Mouse (Mus musculus) CH12.LX (cell line): Measurements from ENCODE around the gene Hlx. TPM values are rescaled to one million over a fixed set of nuclear protein-coding genes. Genes with fewer than 3 reads are reported as not detected.

ENCODE experiments used
- DNase-seq: peaks from one replicate; pipeline ENCODE4 v3.0.0-alpha.2; 2013; ENCODE audit errors: extremely low read depth
- H3K27ac ChIP-seq: 2 replicates; pipeline ENCODE4 v1.5.1; 2012; ENCODE audit warnings: low read depth, mild to moderate bottlenecking, control low read depth, moderate library complexity; ENCODE audit not compliant: insufficient read depth
- H3K27me3 ChIP-seq: replicated peaks from 2 replicates; pipeline ENCODE3; 2012; ENCODE audit warnings: inconsistent platforms
- H3K36me3 ChIP-seq, 2 experiments: replicated peaks in 1 of 2; 2 replicates each; pipeline versions ENCODE3 to v1.6.1; 2012; ENCODE audit warnings: inconsistent platforms in 1 of 2, low read length in 1 of 2, mild to moderate bottlenecking in 1 of 2, mixed read lengths in 1 of 2, moderate library complexity in 1 of 2; ENCODE audit not compliant: control insufficient read depth in 1 of 2, insufficient read depth in 1 of 2
- H3K4me1 ChIP-seq, 2 experiments: 2 replicates each; pipeline ENCODE4 v1.6.1; 2012; ENCODE audit warnings: inconsistent platforms in 1 of 2, moderate library complexity in 1 of 2; ENCODE audit not compliant: insufficient read depth in 2 of 2, control insufficient read depth in 1 of 2
- H3K4me2 ChIP-seq: 2 replicates; pipeline ENCODE4 v1.6.1; 2012; ENCODE audit warnings: low read depth, mild to moderate bottlenecking, control low read depth; ENCODE audit not compliant: poor library complexity, insufficient read depth, severe bottlenecking
- H3K4me3 ChIP-seq, 3 experiments: fragments of 150-350 bp in 1 of 3; sonication (generic) in 1 of 3; replicated peaks in 1 of 3; 2 replicates each; pipeline versions ENCODE3 to v1.5.1; 2011 to 2012; ENCODE audit warnings: low read depth in 2 of 3, low read length in 2 of 3, mild to moderate bottlenecking in 2 of 3, moderate library complexity in 2 of 3, control low read depth in 1 of 3, improper control_type of control experiment in 1 of 3, inconsistent platforms in 1 of 3, mixed read lengths in 1 of 3; ENCODE audit not compliant: poor library complexity in 1 of 3
- H3K79me2 ChIP-seq: replicated peaks from 2 replicates; pipeline ENCODE4 v1.6.1; 2012; ENCODE audit warnings: mild to moderate bottlenecking, moderate library complexity; ENCODE audit not compliant: control insufficient read depth, poor library complexity, insufficient read depth, severe bottlenecking; ENCODE audit errors: extremely low read depth
- H3K9ac ChIP-seq: 2 replicates; pipeline ENCODE4 v1.6.1; 2012; ENCODE audit warnings: low read depth, mild to moderate bottlenecking, control low read depth, moderate library complexity; ENCODE audit not compliant: insufficient read depth
- H3K9me3 ChIP-seq: replicated peaks from 2 replicates; pipeline ENCODE3; 2012; ENCODE audit warnings: low read length, inconsistent platforms, mixed read lengths
- BHLHE40 ChIP-seq: IDR thresholded peaks from 2 replicates; pipeline ENCODE4 v1.6.1; 2011; ENCODE audit warnings: mild to moderate bottlenecking, low read depth, low read length, improper control_type of control experiment
- CHD2 ChIP-seq: IDR thresholded peaks from 2 replicates; pipeline ENCODE4 v1.6.1; 2011; ENCODE audit warnings: low read length, improper control_type of control experiment
- CTCF ChIP-seq, 2 experiments: IDR thresholded peaks in 1 of 2; conservative IDR thresholded peaks in 1 of 2; 2 replicates each; pipeline ENCODE4 v1.5.1; 2011 to 2012; ENCODE audit warnings: low read depth in 2 of 2, low read length in 2 of 2, improper control_type of control experiment in 1 of 2, inconsistent platforms in 1 of 2, mild to moderate bottlenecking in 1 of 2, moderate library complexity in 1 of 2
- E2F4 ChIP-seq: IDR thresholded peaks from 2 replicates; pipeline ENCODE4 v1.6.1; 2011; ENCODE audit warnings: low read depth, low read length, improper control_type of control experiment; ENCODE audit not compliant: insufficient replicate concordance
- HCFC1 ChIP-seq: IDR thresholded peaks from 2 replicates; pipeline ENCODE4 v1.6.1; 2012; ENCODE audit warnings: low read depth, mild to moderate bottlenecking, inconsistent platforms, low read length, improper control_type of control experiment
- JUND ChIP-seq: conservative IDR thresholded peaks from 2 replicates; pipeline ENCODE4 v1.6.1; 2011; ENCODE audit warnings: low read depth, low read length, improper control_type of control experiment
- KAT2A ChIP-seq: IDR thresholded peaks from 2 replicates; pipeline ENCODE4 v1.6.1; 2012; ENCODE audit warnings: low read length, improper control_type of control experiment, inconsistent platforms; ENCODE audit not compliant: insufficient replicate concordance
- NRF1 ChIP-seq: IDR thresholded peaks from 2 replicates; pipeline ENCODE4 v1.6.1; 2014; ENCODE audit warnings: low read depth, mild to moderate bottlenecking, inconsistent platforms, low read length, improper control_type of control experiment, moderate library complexity
- SIN3A ChIP-seq: IDR thresholded peaks from 2 replicates; pipeline ENCODE4 v1.6.1; 2012; ENCODE audit warnings: low read length, improper control_type of control experiment, inconsistent platforms
- SMC3 ChIP-seq: IDR thresholded peaks from 2 replicates; pipeline ENCODE4 v1.6.1; 2011; ENCODE audit warnings: low read depth, low read length, improper control_type of control experiment
- TBP ChIP-seq: conservative IDR thresholded peaks from 2 replicates; pipeline ENCODE4 v1.6.1; 2011; ENCODE audit warnings: low read depth, low read length, improper control_type of control experiment
- UBTF ChIP-seq: IDR thresholded peaks from 2 replicates; pipeline ENCODE4 v1.6.1; 2012; ENCODE audit warnings: low read depth, mild to moderate bottlenecking, inconsistent platforms, low read length, improper control_type of control experiment, moderate library complexity
- USF1 ChIP-seq: IDR thresholded peaks from 2 replicates; pipeline ENCODE4 v1.6.1; 2014; ENCODE audit warnings: low read depth, mild to moderate bottlenecking, inconsistent platforms, low read length, improper control_type of control experiment
- ZNF384 ChIP-seq: IDR thresholded peaks from 2 replicates; pipeline ENCODE4 v1.6.1; 2012; ENCODE audit warnings: low read depth, low read length, improper control_type of control experiment, inconsistent platforms
- dilution Hi-C: fragments of 300-500 bp; cut with MboI; formaldehyde crosslinking; loops from 2 replicates; pipeline ENCODE4 v1.14.3; 2020; ENCODE audit warnings: low sequenced_read_pairs; ENCODE audit not compliant: extremely low pct_unique_long_range_greater_than_20kb, extremely low pct_ligation_motif_present
- in situ Hi-C: fragments of 300-500 bp; cut with MboI; formaldehyde crosslinking; loops from 3 replicates; pipeline ENCODE4 v1.14.3; 2019; ENCODE audit warnings: low sequenced_read_pairs, low pct_ligation_motif_present, low pct_unique_long_range_greater_than_20kb, mixed read lengths
- polyA plus RNA-seq: library from polyadenylated mRNA; unstranded; fragments of >175 nt; gene quantifications from 2 replicates; pipeline ENCODE4 v1.2.1, GENCODE M21; 2012; ENCODE audit warnings: low read depth; ENCODE audit not compliant: insufficient read length
- total RNA-seq, 2 experiments: library from RNA; depleted of rRNA; stranded (reverse); fragments of 300-350 nt in 1 of 2; fragments of >200 nt in 1 of 2; gene quantifications; 2 replicates each; pipeline ENCODE4 v1.2.3; 2012 to 2014

Hlx gene
- total and polyA plus RNA-seq, 3 experiments, result 0.34 to 1.1 (median 0.64) TPM

DNA sequence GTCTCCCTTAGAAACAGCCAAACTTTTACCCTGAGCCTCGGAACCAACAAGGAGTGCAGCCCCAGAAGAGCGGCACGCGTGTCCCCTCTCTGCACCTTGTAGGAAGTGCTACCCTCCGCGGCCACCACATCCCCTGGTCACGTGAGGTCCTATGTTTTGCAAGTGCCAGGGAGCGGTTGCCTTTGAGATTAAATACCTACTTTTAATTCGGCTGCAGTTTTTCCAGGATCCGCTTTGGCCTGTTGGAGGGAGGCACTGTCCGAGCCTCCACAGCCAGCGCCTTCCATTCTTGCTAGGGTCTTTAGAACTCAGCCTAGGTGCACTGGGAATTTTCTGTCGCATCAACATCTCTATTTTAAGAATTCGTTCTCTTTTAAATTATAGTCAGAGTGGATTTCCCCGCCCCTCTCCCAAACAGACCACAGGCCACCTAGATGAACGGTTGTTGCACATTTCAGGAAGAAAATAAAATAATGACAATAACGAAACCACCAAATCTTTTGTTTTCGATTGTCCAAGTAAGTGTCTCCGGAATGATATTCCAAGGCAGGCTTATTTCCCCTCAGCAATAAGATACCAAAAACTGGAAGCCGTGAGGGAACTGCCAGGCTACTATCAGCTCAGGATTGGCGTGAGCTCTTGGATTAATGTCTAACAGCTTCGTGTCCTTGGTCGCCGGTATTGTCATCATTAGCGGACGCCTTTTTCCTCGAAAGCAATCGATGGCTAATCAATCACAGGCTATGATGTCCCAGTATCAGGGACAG is 1.1 kb upstream of the Hlx start:
- H3K9ac ChIP-seq, result no peak overlapping the region
- no peaks in the 10 kb centered on the region for H3K9me3 ChIP-seq
- H3K4me3 ChIP-seq, result no peak overlapping the region
- no peaks in the 10 kb centered on the region for H3K79me2 ChIP-seq
- dilution Hi-C loops (no loop called here), in situ Hi-C loops (loop anchor here (10.0 kb wide), 2 partner anchors 269 to 469 kb away; no protein-coding TSS in a partner anchor)
- peaks cover 43% of the 10 kb centered on the region for H3K27me3 ChIP-seq
- H3K27ac ChIP-seq, result no peak overlapping the region
- TF ChIP-seq E2F4 (no peak), USF1 (peak; percentile 45), BHLHE40 (peak; percentile 78), CHD2 (no peak), TBP (no peak)
- peaks cover 4 to 53% of the 10 kb centered on the region in 2 experiments; a peak in 3 of 4 replicates for H3K4me1 ChIP-seq
- H3K36me3 ChIP-seq, result peaks cover 0 to 4% of the 10 kb centered on the region in 2 experiments
- DNase-seq, result no peak
- H3K4me2 ChIP-seq, result peak overlapping the region; percentile 81

DNA sequence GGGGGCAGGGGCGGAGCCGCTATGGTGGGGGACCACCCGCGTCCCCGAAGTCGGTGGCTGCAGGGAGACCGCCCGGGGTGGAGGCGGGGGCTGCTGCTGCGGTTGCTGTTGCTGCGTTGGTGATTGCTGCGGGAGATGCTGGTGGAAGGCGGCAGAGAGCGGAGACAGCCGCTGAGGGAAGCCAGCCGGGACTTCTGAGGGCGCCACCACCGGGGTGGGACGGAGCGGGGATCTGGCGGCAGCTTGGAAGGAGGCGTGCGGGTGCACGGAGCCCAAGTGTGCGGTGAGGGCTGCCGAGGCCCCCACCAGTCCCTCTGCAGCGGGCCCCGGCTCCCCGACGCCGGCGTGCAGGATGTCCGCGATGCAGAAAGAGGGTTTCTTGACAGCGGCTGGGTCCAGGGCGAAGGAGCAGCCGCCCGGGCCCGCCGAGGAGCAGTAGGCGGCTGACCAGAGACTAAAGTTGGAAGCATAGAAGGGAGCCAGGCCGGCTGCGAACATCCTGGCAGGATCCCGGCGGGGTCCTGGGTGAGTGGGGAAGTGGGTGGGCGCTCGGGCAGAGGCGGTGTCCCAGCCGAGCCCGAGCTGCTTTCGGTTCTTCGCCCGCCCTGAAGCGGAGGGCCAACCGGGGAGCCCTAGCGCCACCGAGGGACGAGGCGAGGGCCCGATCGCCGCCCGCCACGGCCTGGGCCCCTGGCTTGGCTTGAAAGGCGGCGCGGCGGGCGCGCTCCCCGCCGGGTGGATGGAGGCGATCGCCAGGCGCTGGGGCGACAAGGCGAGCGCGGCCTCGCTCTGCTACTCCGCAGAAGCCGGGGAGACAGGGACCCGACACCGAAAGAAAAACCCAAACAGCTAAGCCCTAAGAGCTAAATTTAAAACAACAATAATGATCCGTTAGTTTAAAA is 524 bp downstream of the Hlx start:
- Histone ChIP-seq H3K27me3 (peaks cover 39% of the 10 kb centered on the region), H3K9me3 (no peaks in the 10 kb centered on the region), H3K9ac (peak overlapping the region; percentile 67), H3K79me2 (no peaks in the 10 kb centered on the region), H3K27ac (no peak overlapping the region), H3K4me3 (peak overlapping the region; percentile 41 to 71 (median 69)), H3K36me3 (peaks cover 0 to 14% of the 10 kb centered on the region in 2 experiments), H3K4me2 (peak overlapping the region; percentile 46), H3K4me1 (peaks cover 4 to 54% of the 10 kb centered on the region in 2 experiments; a peak in 3 of 4 replicates)
- in situ Hi-C loops, result loop anchor here (10.0 kb wide), 2 partner anchors 267 to 467 kb away; no protein-coding TSS in a partner anchor
- dilution Hi-C loops, result no loop called here
- DNase-seq, result no peak
- TF ChIP-seq CTCF (conservative IDR thresholded peaks at IDR 0.05 in 1 of 2, IDR thresholded peaks at IDR 0.05 in 1 of 2; ENCODE audit: low read depth in 2 of 2, low read length in 2 of 2), result peak in 1 of 2 experiments; percentile 12; a peak in 2 of 4 replicates
- TF ChIP-seq JUND, result no peak
- peak; percentile 40; the same call in 1 of the 2 replicates for TF ChIP-seq HCFC1
- peak; percentile 10; the same call in 1 of the 2 replicates for TF ChIP-seq SMC3
- TF ChIP-seq USF1, result no peak
- peak; percentile 94 for TF ChIP-seq UBTF
- peak; percentile 76 for TF ChIP-seq ZNF384
- peak; percentile 55; the same call in 1 of the 2 replicates for TF ChIP-seq SIN3A
- no peak for TF ChIP-seq KAT2A
- no peak for TF ChIP-seq NRF1
- no peak for TF ChIP-seq CHD2
